Mouse (Mus musculus): ENCODE results near the gene Ptprg. TPM values are rescaled to one million over a fixed set of nuclear protein-coding genes. Genes with fewer than 3 reads are reported as not detected.

Gene Ptprg
- total and polyA plus RNA-seq, 3 experiments, result 25.1 to 57.1 (median 54.0) TPM

GRCm38 (mm10) chr14:12065736-12066135, 512.4 kb downstream of the Ptprg start:
- WGBS, result 81% methylated on average over 2 of the region's 2 CpGs
- intact Hi-C loops (cut with DNase I), result no loop called here
- Histone ChIP-seq H3K9ac (ENCODE audit: low read depth, low read length) (no peak overlapping the region), H3K27me3 (ENCODE audit: control insufficient read depth, insufficient read depth, low read length) (no peaks in the 10 kb centered on the region), H3K79me2 (replicated peaks; ENCODE audit: control insufficient read depth, insufficient read depth, low read length) (no peaks in the 10 kb centered on the region), H3K36me3 (ENCODE audit: control insufficient read depth, insufficient read depth, low read length) (peaks cover 3% of the 10 kb centered on the region), H3K4me3 (no peak overlapping the region), H3K4me1 (ENCODE audit: control insufficient read depth, insufficient read depth, low read length) (peaks cover 4% of the 10 kb centered on the region), H3K27ac (no peak overlapping the region)
- TF ChIP-seq POLR2A (IDR thresholded peaks at IDR 0.05; ENCODE audit: insufficient read depth, low read depth, low read length), result no peak
- TF ChIP-seq EP300 (IDR thresholded peaks at IDR 0.05; ENCODE audit: insufficient read depth, low read depth, low read length), result no peak
- no peak for TF ChIP-seq CTCF (IDR thresholded peaks at IDR 0.05)
- DNase-seq, result no peak

GRCm38 (mm10) chr14:12069707-12070106, 516.4 kb downstream of the Ptprg start:
- intact Hi-C loops (cut with DNase I), result no loop called here
- TF ChIP-seq EP300 (IDR thresholded peaks at IDR 0.05; ENCODE audit: insufficient read depth, low read depth, low read length) (no peak), CTCF (IDR thresholded peaks at IDR 0.05) (no peak), POLR2A (IDR thresholded peaks at IDR 0.05; ENCODE audit: insufficient read depth, low read depth, low read length) (no peak)
- WGBS, result 98% methylated on average over 12 of the region's 12 CpGs

DNA sequence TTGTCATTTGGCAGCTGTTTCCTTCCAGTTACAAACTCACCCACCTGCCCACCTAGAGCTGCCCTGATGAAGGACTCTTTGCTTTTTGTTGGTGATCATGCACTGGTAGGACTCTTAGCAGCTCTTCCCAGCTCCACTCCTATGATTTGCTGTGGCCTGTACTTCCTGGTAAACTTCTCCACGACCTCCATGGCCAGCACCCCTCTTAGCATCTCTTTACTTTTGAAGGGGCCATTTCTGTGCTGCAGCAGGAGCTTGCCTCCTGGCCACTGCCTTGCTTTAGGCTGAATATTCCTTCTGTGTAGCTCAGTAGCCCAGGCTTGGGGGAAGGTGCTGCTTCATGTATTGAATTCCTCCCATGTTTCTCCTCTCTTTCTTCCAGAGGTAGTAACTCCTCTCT, 517.0 kb downstream of the Ptprg start:
- Histone ChIP-seq H3K4me1 (ENCODE audit: control insufficient read depth, insufficient read depth, low read length) (peaks cover 1% of the 10 kb centered on the region; the same call in 1 of the 2 replicates), H3K4me3 (no peak overlapping the region), H3K27me3 (ENCODE audit: control insufficient read depth, insufficient read depth, low read length) (no peaks in the 10 kb centered on the region), H3K9ac (ENCODE audit: low read depth, low read length) (no peak overlapping the region), H3K27ac (no peak overlapping the region), H3K36me3 (ENCODE audit: control insufficient read depth, insufficient read depth, low read length) (no peaks in the 10 kb centered on the region), H3K79me2 (replicated peaks; ENCODE audit: control insufficient read depth, insufficient read depth, low read length) (no peaks in the 10 kb centered on the region)
- peak in 1 of 2 experiments; percentile 12 for DNase-seq
- intact Hi-C loops (cut with DNase I), result no loop called here
- 65% methylated on average over 1 of the region's 1 CpGs for WGBS
- TF ChIP-seq EP300 (IDR thresholded peaks at IDR 0.05; ENCODE audit: insufficient read depth, low read depth, low read length) (no peak), POLR2A (IDR thresholded peaks at IDR 0.05; ENCODE audit: insufficient read depth, low read depth, low read length) (no peak), CTCF (IDR thresholded peaks at IDR 0.05) (no peak)

More at GRCm38 (mm10) chr14:12069707-12070106, 516.4 kb downstream of the Ptprg start:
- peaks cover 1% of the 10 kb centered on the region; the same call in 1 of the 2 replicates for H3K4me1 ChIP-seq (ENCODE audit: control insufficient read depth, insufficient read depth, low read length)
- peak in 1 of 2 experiments; percentile 12 for DNase-seq
- no peak overlapping the region for H3K9ac ChIP-seq (ENCODE audit: low read depth, low read length)
- H3K79me2 ChIP-seq (replicated peaks; ENCODE audit: control insufficient read depth, insufficient read depth, low read length), result no peaks in the 10 kb centered on the region
- no peak overlapping the region for H3K27ac ChIP-seq
- peaks cover 3% of the 10 kb centered on the region for H3K36me3 ChIP-seq (ENCODE audit: control insufficient read depth, insufficient read depth, low read length)
- no peak overlapping the region for H3K4me3 ChIP-seq
- no peaks in the 10 kb centered on the region for H3K27me3 ChIP-seq (ENCODE audit: control insufficient read depth, insufficient read depth, low read length)

- WGBS, result 70% methylated on average over 7 of the region's 7 CpGs
- peak in 1 of 2 experiments; percentile 16 for DNase-seq
- H3K27ac ChIP-seq, result no peak overlapping the region
- no peaks in the 10 kb centered on the region for H3K79me2 ChIP-seq (replicated peaks; ENCODE audit: control insufficient read depth, insufficient read depth, low read length)
- no peak overlapping the region for H3K4me3 ChIP-seq
- H3K4me1 ChIP-seq (ENCODE audit: control insufficient read depth, insufficient read depth, low read length), result peaks cover 1% of the 10 kb centered on the region; the same call in 1 of the 2 replicates
- H3K9ac ChIP-seq (ENCODE audit: low read depth, low read length), result no peak overlapping the region
- TF ChIP-seq POLR2A (IDR thresholded peaks at IDR 0.05; ENCODE audit: insufficient read depth, low read depth, low read length) (no peak), CTCF (IDR thresholded peaks at IDR 0.05) (no peak), EP300 (IDR thresholded peaks at IDR 0.05; ENCODE audit: insufficient read depth, low read depth, low read length) (no peak)
- no peaks in the 10 kb centered on the region for H3K27me3 ChIP-seq (ENCODE audit: control insufficient read depth, insufficient read depth, low read length)
- intact Hi-C loops (cut with DNase I), result no loop called here
- no peaks in the 10 kb centered on the region for H3K36me3 ChIP-seq (ENCODE audit: control insufficient read depth, insufficient read depth, low read length)
Observed at GRCm38 (mm10) chr14:12070856-12071465, 517.6 kb downstream of the Ptprg start.

GRCm38 (mm10) chr14:12072026-12072861, 518.9 kb downstream of the Ptprg start:
- no peak for DNase-seq
- Histone ChIP-seq H3K36me3 (ENCODE audit: control insufficient read depth, insufficient read depth, low read length) (no peaks in the 10 kb centered on the region), H3K79me2 (replicated peaks; ENCODE audit: control insufficient read depth, insufficient read depth, low read length) (no peaks in the 10 kb centered on the region), H3K27me3 (ENCODE audit: control insufficient read depth, insufficient read depth, low read length) (no peaks in the 10 kb centered on the region), H3K27ac (no peak overlapping the region), H3K4me1 (ENCODE audit: control insufficient read depth, insufficient read depth, low read length) (no peaks in the 10 kb centered on the region), H3K9ac (ENCODE audit: low read depth, low read length) (no peak overlapping the region), H3K4me3 (no peak overlapping the region)
- TF ChIP-seq EP300 (IDR thresholded peaks at IDR 0.05; ENCODE audit: insufficient read depth, low read depth, low read length) (no peak), CTCF (IDR thresholded peaks at IDR 0.05) (no peak)
- intact Hi-C loops (cut with DNase I), result no loop called here
- WGBS, result 93% methylated on average over 7 of the region's 7 CpGs
